Mouse (Mus musculus): ENCODE measurements around the gene Chchd6. TPM values are rescaled to one million over a fixed set of nuclear protein-coding genes. Genes with fewer than 3 reads are reported as not detected.

The Chchd6 gene
- polyA plus RNA-seq, 1 experiment from 2014 or later, result 191 TPM

DNA sequence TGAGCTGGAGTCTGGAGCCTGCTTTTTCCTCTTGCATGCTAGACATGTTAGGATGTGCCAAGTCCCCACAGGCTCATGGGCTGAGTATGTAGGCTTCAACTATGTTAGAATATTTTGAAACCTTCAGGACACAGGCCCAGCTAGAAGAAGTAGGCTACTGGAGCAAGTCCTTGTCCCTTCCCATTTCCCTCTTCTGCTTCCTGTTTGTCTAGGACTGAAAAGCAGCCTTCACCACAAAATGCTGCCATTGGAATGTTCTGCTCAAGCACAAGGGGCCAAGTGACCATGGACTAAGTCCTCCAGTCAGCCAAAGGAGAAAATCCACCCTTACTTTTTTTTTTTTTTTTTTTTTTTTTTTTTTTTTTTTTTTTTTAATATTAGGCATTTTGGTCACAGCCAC, 164.7 kb downstream of the Chchd6 start:
- H3K4me2 ChIP-seq (ENCODE audit: low read length), result no peak overlapping the region
- no peak overlapping the region for H3K27ac ChIP-seq (ENCODE audit: low read length)
- H3K4me3 ChIP-seq (ENCODE audit: low read depth, low read length), result no peak overlapping the region
- H3K36me3 ChIP-seq (ENCODE audit: control insufficient read depth, insufficient read depth, low read length), result no peaks in the 10 kb centered on the region
- no peak overlapping the region for H3K9ac ChIP-seq (ENCODE audit: low read depth, low read length)
- no peaks in the 10 kb centered on the region for H3K4me1 ChIP-seq (ENCODE audit: control insufficient read depth, insufficient read depth, low read length)
- ATAC-seq, result no peak
- H3K27me3 ChIP-seq (ENCODE audit: control insufficient read depth, insufficient read depth, low read depth, low read length), result no peaks in the 10 kb centered on the region
- no peaks in the 10 kb centered on the region for H3K9me3 ChIP-seq (replicated peaks; ENCODE audit: control insufficient read depth, low read length, poor library complexity, severe bottlenecking)

DNA sequence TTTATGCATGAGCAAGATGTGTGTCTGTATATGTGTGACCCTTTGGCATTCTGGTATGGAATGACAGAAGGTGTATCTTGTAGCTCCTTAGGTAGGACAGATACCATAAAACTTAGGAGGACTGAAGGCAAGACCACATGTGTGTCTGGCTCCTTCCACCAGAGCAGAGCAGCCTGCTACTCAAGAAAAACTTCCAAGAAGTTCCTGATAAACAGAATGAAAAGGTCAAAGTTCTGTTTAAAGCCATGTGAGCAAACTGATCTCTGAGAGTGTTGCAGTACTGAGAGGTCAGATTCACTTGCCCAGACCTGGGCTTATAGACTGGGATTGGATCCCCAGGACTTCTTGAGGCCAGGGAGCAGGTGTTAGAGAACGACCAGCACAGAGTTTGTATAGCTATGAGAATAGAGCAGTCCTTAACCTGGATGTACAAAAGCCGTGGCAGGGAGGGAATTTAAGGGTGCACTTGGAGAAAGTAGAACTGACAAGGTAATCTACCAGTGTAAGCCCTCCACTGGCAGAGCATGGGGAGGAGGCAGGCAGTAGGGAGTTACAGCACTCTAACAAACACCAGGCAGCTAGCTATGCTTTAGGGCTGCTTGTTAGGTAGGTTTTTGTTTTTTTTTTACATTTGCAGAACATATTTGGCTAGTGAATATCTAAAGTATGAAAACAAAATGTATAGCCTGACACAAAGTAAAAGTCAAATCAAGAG, 166.6 kb downstream of the Chchd6 start:
- no peaks in the 10 kb centered on the region for H3K27me3 ChIP-seq (ENCODE audit: control insufficient read depth, insufficient read depth, low read depth, low read length)
- no peak overlapping the region for H3K9ac ChIP-seq (ENCODE audit: low read depth, low read length)
- no peak overlapping the region for H3K27ac ChIP-seq (ENCODE audit: low read length)
- no peaks in the 10 kb centered on the region for H3K9me3 ChIP-seq (replicated peaks; ENCODE audit: control insufficient read depth, low read length, poor library complexity, severe bottlenecking)
- no peaks in the 10 kb centered on the region for H3K36me3 ChIP-seq (ENCODE audit: control insufficient read depth, insufficient read depth, low read length)
- H3K4me2 ChIP-seq (ENCODE audit: low read length), result no peak overlapping the region
- WGBS, result 79% methylated on average over 2 of the region's 2 CpGs
- no peaks in the 10 kb centered on the region for H3K4me1 ChIP-seq (ENCODE audit: control insufficient read depth, insufficient read depth, low read length)
- no peak for ATAC-seq
- H3K4me3 ChIP-seq (ENCODE audit: low read depth, low read length), result no peak overlapping the region

DNA sequence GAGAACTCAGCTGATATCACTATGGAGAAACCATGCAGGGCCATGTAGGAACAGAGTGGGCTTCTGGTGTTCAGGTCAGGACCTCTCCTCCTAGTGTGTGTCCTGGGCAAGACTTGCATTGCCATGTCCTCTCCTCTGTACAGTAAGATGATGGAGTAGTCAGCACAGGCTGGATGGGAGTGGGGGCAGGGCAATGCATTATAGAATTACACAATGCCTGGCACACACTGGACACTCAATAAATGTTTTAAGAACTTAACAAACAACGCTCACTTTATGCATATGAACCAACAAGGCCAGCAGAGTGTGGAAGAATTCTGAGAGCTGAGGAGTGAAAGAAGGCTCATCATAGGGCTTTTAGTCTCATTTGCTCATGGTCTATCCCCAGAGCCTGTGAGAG, 171.0 kb downstream of the Chchd6 start:
- 0 out of 2 replicates have a peak, but pooled peaks cover 2% of the 10 kb centered on the region for H3K4me1 ChIP-seq (ENCODE audit: control insufficient read depth, insufficient read depth, low read length)
- H3K9ac ChIP-seq (ENCODE audit: low read depth, low read length), result no peak overlapping the region
- ATAC-seq, result no peak
- WGBS, result 91% methylated on average over 1 of the region's 1 CpGs
- H3K4me2 ChIP-seq (ENCODE audit: low read length), result no peak overlapping the region
- no peaks in the 10 kb centered on the region for H3K9me3 ChIP-seq (replicated peaks; ENCODE audit: control insufficient read depth, low read length, poor library complexity, severe bottlenecking)
- H3K36me3 ChIP-seq (ENCODE audit: control insufficient read depth, insufficient read depth, low read length), result no peaks in the 10 kb centered on the region
- no peak overlapping the region for H3K4me3 ChIP-seq (ENCODE audit: low read depth, low read length)
- H3K27ac ChIP-seq (ENCODE audit: low read length), result peak overlapping the region; percentile 23; the same call in 1 of the 2 replicates
- no peaks in the 10 kb centered on the region for H3K27me3 ChIP-seq (ENCODE audit: control insufficient read depth, insufficient read depth, low read depth, low read length)

DNA sequence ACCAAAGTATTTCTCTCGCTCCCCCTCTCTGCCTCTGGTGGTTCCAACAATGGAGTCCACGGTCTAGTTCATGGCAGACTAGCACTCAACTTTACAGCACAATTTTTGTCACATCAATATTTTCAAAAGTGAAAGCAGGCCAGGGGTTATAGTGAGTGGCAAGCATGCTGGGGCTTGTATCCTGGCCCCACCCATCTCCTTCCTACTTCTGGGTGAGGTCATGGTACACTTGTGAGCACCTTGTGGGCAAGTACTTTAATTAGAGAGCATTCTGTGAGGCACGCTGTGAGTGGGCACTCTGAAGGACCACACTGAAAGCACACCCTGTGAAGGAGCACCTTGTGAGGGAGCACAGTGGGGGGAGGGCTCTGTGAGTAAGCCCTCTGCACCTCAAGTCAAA, 172.8 kb downstream of the Chchd6 start:
- no peaks in the 10 kb centered on the region for H3K27me3 ChIP-seq (ENCODE audit: control insufficient read depth, insufficient read depth, low read depth, low read length)
- no peak for ATAC-seq
- H3K4me3 ChIP-seq (ENCODE audit: low read depth, low read length), result no peak overlapping the region
- no peaks in the 10 kb centered on the region for H3K9me3 ChIP-seq (replicated peaks; ENCODE audit: control insufficient read depth, low read length, poor library complexity, severe bottlenecking)
- 0 out of 2 replicates have a peak, but pooled peaks cover 2% of the 10 kb centered on the region for H3K4me1 ChIP-seq (ENCODE audit: control insufficient read depth, insufficient read depth, low read length)
- 93% methylated on average over 3 of the region's 3 CpGs for WGBS
- H3K4me2 ChIP-seq (ENCODE audit: low read length), result no peak overlapping the region
- 0 out of 2 replicates have a peak, but pooled peaks cover 2% of the 10 kb centered on the region for H3K36me3 ChIP-seq (ENCODE audit: control insufficient read depth, insufficient read depth, low read length)
- no peak overlapping the region for H3K9ac ChIP-seq (ENCODE audit: low read depth, low read length)
- no peak overlapping the region for H3K27ac ChIP-seq (ENCODE audit: low read length)

DNA sequence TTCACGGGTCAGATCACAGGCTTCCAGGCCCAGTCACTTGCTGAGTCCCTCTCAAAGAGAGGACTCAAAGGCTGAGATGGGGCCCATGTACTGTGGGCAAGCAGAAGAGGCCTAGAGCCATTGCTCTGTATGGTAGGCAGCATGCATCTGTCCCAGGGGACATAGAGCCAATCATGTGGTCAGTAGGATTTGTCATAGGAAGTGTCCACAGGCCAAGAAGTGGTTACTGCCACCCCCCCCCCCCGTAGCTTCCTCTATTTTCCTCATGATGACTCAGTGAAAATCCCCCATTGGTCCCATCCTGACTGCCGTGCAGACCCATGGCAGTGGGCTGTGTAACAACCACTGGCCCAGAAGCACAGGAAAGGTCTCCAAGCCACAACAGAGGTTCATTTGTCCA, 173.5 kb downstream of the Chchd6 start:
- H3K27ac ChIP-seq (ENCODE audit: low read length), result no peak overlapping the region
- H3K4me1 ChIP-seq (ENCODE audit: control insufficient read depth, insufficient read depth, low read length), result 0 out of 2 replicates have a peak, but pooled peaks cover 2% of the 10 kb centered on the region
- no peaks in the 10 kb centered on the region for H3K9me3 ChIP-seq (replicated peaks; ENCODE audit: control insufficient read depth, low read length, poor library complexity, severe bottlenecking)
- WGBS, result 79% methylated on average over 3 of the region's 3 CpGs
- H3K9ac ChIP-seq (ENCODE audit: low read depth, low read length), result no peak overlapping the region
- 0 out of 2 replicates have a peak, but pooled peaks cover 2% of the 10 kb centered on the region for H3K36me3 ChIP-seq (ENCODE audit: control insufficient read depth, insufficient read depth, low read length)
- H3K4me3 ChIP-seq (ENCODE audit: low read depth, low read length), result no peak overlapping the region
- no peak for ATAC-seq
- no peak overlapping the region for H3K4me2 ChIP-seq (ENCODE audit: low read length)
- no peaks in the 10 kb centered on the region for H3K27me3 ChIP-seq (ENCODE audit: control insufficient read depth, insufficient read depth, low read depth, low read length)

DNA sequence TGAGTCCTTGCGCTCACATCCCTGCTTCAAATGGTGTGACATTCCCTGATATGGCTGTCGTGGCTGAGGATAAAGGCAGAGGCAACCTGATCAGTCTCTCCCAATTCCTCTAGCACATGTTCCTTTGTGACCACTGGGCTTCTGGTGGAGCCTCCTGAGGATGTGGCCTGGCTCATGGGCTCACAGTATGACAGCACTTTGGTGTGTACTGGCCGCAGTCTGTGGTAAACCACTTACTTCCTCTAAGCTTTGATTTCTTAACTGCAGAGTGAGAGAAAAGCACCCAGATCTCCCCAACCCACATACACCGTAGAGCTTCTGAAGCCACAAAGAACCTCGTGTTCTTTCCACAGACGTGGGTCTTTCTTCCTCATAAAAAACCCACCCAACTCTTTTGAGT, 173.9 kb downstream of the Chchd6 start:
- WGBS, result 80% methylated on average over 6 of the region's 6 CpGs

DNA sequence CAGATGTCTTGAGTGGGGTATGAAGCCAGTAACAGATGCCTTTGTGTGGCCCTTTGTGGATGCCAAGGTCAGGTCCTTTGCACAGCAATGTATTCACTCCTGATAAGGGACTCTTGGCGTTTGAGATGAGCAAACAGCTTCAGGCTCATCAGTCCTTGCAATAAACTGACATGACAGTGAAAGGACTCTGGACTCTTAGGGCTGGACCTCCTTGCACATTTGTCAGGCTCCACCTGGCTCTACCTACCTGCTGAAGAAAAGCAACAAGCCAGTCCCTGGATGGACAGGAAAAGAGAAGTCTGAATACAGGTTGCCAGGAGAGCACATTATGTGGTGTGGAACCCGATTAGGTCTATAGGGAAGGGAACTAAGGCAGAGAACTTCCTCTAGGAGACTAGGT, 174.7 kb downstream of the Chchd6 start:
- H3K9ac ChIP-seq (ENCODE audit: low read depth, low read length), result no peak overlapping the region
- no peak overlapping the region for H3K4me2 ChIP-seq (ENCODE audit: low read length)
- no peak overlapping the region for H3K27ac ChIP-seq (ENCODE audit: low read length)
- 76% methylated on average over 2 of the region's 2 CpGs for WGBS
- ATAC-seq, result no peak
- no peaks in the 10 kb centered on the region for H3K9me3 ChIP-seq (replicated peaks; ENCODE audit: control insufficient read depth, low read length, poor library complexity, severe bottlenecking)
- H3K4me1 ChIP-seq (ENCODE audit: control insufficient read depth, insufficient read depth, low read length), result 0 out of 2 replicates have a peak, but pooled peaks cover 2% of the 10 kb centered on the region
- H3K4me3 ChIP-seq (ENCODE audit: low read depth, low read length), result no peak overlapping the region
- H3K36me3 ChIP-seq (ENCODE audit: control insufficient read depth, insufficient read depth, low read length), result 0 out of 2 replicates have a peak, but pooled peaks cover 2% of the 10 kb centered on the region
- H3K27me3 ChIP-seq (ENCODE audit: control insufficient read depth, insufficient read depth, low read depth, low read length), result no peaks in the 10 kb centered on the region

More for the DNA sequence above, 173.9 kb downstream of the Chchd6 start:
- ATAC-seq, result no peak
- Histone ChIP-seq H3K36me3 (ENCODE audit: control insufficient read depth, insufficient read depth, low read length) (0 out of 2 replicates have a peak, but pooled peaks cover 2% of the 10 kb centered on the region), H3K4me1 (ENCODE audit: control insufficient read depth, insufficient read depth, low read length) (0 out of 2 replicates have a peak, but pooled peaks cover 2% of the 10 kb centered on the region), H3K27ac (ENCODE audit: low read length) (no peak overlapping the region), H3K9me3 (replicated peaks; ENCODE audit: control insufficient read depth, low read length, poor library complexity, severe bottlenecking) (no peaks in the 10 kb centered on the region), H3K9ac (ENCODE audit: low read depth, low read length) (no peak overlapping the region), H3K27me3 (ENCODE audit: control insufficient read depth, insufficient read depth, low read depth, low read length) (no peaks in the 10 kb centered on the region), H3K4me2 (ENCODE audit: low read length) (no peak overlapping the region), H3K4me3 (ENCODE audit: low read depth, low read length) (no peak overlapping the region)

DNA sequence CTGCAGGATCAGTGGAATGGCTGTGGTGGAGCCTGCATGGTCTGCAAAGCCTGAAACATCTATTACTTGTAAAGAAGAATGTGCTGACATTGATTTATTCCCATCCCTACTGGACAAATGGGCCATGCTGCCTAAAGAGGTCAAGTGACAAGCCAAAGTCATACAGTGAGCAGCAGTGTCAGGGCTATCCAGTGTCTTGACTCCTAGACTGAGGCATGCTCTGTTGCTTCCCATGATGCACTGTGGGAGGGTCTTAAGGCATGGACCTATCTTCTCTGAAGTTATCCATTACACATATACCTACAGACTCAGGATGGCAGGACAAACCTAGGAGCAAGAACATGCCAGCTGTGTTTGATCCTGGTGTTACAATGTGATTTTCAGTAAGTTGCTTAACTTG, 175.3 kb downstream of the Chchd6 start:
- Histone ChIP-seq H3K4me3 (ENCODE audit: low read depth, low read length) (no peak overlapping the region), H3K4me1 (ENCODE audit: control insufficient read depth, insufficient read depth, low read length) (0 out of 2 replicates have a peak, but pooled peaks cover 2% of the 10 kb centered on the region), H3K27me3 (ENCODE audit: control insufficient read depth, insufficient read depth, low read depth, low read length) (no peaks in the 10 kb centered on the region), H3K9ac (ENCODE audit: low read depth, low read length) (no peak overlapping the region), H3K9me3 (replicated peaks; ENCODE audit: control insufficient read depth, low read length, poor library complexity, severe bottlenecking) (no peaks in the 10 kb centered on the region), H3K4me2 (ENCODE audit: low read length) (no peak overlapping the region), H3K27ac (ENCODE audit: low read length) (no peak overlapping the region), H3K36me3 (ENCODE audit: control insufficient read depth, insufficient read depth, low read length) (0 out of 2 replicates have a peak, but pooled peaks cover 2% of the 10 kb centered on the region)
- ATAC-seq, result no peak

DNA sequence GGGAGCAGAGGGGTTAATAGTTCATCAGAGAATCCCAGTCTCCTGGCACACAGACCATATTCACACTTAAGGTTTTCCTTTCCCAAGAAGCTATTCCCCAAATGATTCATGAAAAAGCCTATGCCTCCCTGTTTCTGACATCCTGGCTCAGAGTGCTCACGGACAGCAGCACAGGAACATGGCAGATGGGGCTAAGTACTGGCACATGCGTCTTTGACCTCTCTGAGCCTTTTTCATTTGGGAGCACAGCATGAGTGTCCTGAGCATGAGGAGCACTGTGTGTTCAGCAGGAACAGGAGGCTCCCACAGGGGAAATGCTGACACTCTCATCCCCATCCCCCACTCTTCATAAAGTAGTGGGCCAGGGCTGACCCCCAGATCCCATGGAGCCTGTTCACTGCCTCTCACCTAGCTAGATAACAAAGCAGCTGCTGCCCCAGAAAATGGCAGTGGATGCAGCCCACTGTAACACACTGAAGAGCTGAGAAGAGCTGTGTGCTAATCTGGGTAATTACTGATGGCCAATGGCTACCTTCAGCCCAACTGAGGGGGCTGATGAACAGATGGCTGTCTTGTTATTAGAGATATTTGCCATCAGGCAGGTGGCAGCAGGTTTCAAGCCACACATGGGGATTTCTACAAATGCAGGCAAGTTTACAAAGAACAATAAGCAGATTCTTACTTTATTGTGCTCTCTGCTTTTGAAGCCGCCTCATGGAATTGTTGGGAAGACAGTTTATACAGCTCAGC, 176.2 kb downstream of the Chchd6 start:
- Histone ChIP-seq H3K4me3 (ENCODE audit: low read depth, low read length) (no peak overlapping the region), H3K27me3 (ENCODE audit: control insufficient read depth, insufficient read depth, low read depth, low read length) (no peaks in the 10 kb centered on the region), H3K9me3 (replicated peaks; ENCODE audit: control insufficient read depth, low read length, poor library complexity, severe bottlenecking) (no peaks in the 10 kb centered on the region), H3K27ac (ENCODE audit: low read length) (no peak overlapping the region), H3K4me1 (ENCODE audit: control insufficient read depth, insufficient read depth, low read length) (0 out of 2 replicates have a peak, but pooled peaks cover 2% of the 10 kb centered on the region), H3K9ac (ENCODE audit: low read depth, low read length) (no peak overlapping the region), H3K36me3 (ENCODE audit: control insufficient read depth, insufficient read depth, low read length) (0 out of 2 replicates have a peak, but pooled peaks cover 2% of the 10 kb centered on the region), H3K4me2 (ENCODE audit: low read length) (no peak overlapping the region)
- 76% methylated on average over 3 of the region's 3 CpGs for WGBS
- ATAC-seq, result no peak

Data from midbrain, embryonic 16.5 days (tissue).